Mouse (Mus musculus) hematopoietic stem cell, adult 5-6 weeks (primary cell): ENCODE measurements at regions not wholly inside any gene's neighbourhood (a gene's known extent, or its start where the extent isn't known, plus 50 kb on each side); places are given as distances from the start of the nearest gene placed in this dataset.
"Not testable (repeated sequence)": the region's sequence is repeated elsewhere in the genome, so short reads cannot be mapped to it uniquely, and the experiment has no call there.

Source experiments
- ATAC-seq, 2 experiments: fragments of 125-278 bp in 1 of 2; replicated peaks in 1 of 2; 2 replicates each; pipeline ENCODE4 v1.8.0; 2016 to 2017; ENCODE audit warnings: inconsistent platforms in 2 of 2, mild to moderate bottlenecking in 2 of 2, moderate number of reproducible peaks in 2 of 2, low read depth in 1 of 2, moderate TSS enrichment in 1 of 2; ENCODE audit not compliant: low FRiP score in 2 of 2, poor library complexity in 2 of 2, severe bottlenecking in 2 of 2, insufficient read depth in 1 of 2, low TSS enrichment in 1 of 2

DNA sequence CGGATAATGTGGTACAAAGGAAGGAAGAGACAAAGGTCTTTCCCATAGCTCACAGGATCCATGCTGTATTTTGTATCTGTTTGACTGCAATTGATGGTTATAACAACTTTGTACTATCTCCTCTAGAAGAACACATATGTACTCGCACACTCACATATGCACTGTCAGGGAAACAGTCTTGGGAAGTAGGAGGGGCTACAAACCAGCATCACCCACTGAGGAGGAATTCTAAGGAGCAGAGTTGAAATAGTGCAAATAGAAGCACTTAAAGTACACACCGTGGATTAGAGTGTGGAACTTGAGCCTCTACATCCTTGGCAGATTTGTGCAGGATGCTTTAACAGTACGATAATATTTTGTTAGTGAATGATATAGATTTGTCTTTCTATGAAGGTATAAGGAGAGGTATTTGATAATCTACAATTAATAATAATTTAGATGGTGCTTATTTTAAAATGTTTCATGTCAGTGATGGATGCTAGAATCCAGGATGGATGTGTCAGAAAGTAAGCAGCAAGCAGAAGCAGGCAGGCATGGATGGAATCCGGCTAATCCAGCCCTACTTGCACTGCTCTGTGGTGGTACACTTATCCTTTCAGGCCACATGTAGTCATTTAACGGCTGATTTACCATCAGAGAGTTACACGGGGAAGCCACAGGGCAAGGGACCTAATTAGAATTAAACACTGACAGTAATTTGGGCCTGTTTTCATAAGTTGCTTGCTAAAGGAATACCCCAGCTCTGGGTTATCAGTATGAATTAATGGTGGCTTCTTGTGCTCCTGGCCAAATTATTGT, 223.3 kb downstream of the Cetn3 start:
- ATAC-seq = no peak

DNA sequence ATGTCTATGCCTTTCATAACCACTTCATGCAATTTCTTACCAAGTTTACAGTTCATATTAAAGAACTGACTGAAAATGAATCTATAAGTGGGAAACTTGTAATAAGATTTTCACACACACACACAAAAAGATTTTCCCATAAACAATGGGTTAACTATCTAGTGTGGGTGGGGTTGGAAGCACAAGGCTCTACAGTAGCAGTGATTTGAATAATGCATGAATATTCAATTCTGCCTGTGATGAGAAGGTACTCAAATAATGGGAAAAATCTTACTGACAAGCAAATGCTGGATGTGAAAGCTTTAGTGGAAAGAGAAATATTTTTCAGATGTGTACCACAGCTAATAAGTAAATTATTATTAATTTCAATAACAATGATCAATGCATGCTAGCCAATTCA, 224.3 kb downstream of the Cetn3 start:
- no peak for ATAC-seq

DNA sequence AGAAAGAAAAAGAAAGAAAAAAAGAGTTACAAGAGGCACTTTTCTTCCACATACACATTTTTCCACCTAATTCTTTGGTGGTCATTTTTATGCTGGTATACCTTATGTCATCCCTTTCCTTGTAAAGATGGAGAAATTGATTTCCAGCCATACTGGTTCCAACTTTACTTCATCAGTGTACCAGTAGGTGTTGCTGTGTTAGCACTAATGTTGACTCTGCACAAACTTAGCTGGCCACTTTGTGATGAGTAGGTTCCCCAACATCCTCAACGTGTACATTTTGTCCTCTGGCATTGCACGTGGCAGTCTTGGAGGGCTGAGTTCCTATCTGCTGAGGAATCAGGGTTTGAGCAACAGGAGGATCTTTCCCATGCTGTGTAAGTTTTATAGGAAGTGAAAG, 256.7 kb downstream of the Cetn3 start:
- no peak for ATAC-seq

DNA sequence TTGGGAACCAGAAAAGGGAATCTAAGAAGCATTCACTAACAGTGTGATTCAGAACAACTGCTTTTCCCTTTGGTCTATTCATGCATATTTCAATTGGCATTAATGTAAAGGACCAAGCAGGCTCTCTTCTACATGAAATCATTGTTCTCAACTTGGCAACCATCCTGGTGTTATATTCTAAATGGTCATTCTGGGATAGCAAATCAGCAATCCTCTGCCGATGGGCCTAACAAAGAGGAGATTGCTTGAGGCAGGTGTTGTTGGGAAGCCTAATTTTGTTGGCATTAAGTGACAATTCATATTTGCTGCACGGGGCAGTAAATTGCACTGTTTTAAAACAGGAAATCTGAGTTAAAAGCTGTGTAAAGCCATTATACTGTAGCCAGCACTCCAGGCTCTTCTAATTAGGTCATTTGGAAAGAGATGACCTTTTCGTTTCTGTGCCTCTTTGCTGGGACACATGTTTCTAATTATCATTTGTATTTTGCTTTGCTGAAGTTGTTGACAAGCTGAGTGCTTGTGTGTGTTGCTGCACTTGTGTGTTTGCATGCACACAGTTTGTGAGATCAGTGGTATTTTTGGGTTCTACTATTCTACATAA, 275.4 kb downstream of the Cetn3 start:
- no peak for ATAC-seq

- no peak for ATAC-seq
Measured at GRCm38 (mm10) chr13:82058872-82059271, 276.0 kb downstream of the Cetn3 start.

DNA sequence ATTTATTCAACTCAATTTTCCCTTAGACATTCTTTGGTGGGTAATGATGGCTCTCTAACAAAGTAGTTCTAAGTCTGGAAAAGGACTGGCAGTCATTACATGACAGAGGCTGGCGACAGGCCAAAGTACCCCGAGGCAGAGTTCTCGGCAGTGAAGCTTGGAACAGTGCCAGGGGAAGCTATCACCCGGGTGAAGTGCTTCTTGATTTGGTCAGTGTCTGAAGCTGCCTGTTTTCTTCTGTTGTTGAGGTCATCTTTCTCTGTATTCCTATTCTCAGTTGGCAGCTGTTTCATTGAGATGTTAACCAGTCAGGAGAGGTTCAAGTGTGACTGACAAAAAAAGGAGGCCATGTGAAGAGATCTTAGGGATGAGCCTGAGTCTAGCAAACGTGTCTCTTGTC, 276.6 kb downstream of the Cetn3 start:
- ATAC-seq = no peak

- ATAC-seq = not testable (repeated sequence)
Measured at GRCm38 (mm10) chr13:82063880-82064279, 281.0 kb downstream of the Cetn3 start.

GRCm38 (mm10) chr13:82066174-82066573, 283.3 kb downstream of the Cetn3 start:
- ATAC-seq = no peak

GRCm38 (mm10) chr13:82066674-82067270, 283.9 kb downstream of the Cetn3 start:
- no peak for ATAC-seq

- no peak for ATAC-seq
Measured at GRCm38 (mm10) chr13:82072449-82072848, 289.6 kb downstream of the Cetn3 start.

GRCm38 (mm10) chr13:82073343-82073742, 290.5 kb downstream of the Cetn3 start:
- ATAC-seq = no peak

DNA sequence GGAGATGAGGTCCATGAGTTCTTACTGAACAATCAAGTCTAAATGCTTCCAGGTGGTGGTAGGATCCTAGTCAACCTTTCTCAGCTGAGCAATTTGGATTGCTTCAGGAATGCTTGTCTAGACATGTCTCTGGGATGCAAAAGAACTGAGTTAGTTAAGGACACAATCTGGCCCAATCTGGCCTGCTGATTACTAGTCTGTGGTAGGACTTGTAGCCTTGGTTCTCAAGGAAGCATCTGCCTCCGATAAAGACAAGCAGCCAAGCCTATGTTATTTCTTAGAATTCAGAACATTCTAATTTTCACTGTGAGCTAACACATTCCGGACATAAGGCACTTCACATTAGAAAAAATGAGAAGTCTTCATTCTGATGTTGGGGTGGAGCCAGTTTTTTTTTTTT, 298.5 kb downstream of the Cetn3 start:
- no peak for ATAC-seq

DNA sequence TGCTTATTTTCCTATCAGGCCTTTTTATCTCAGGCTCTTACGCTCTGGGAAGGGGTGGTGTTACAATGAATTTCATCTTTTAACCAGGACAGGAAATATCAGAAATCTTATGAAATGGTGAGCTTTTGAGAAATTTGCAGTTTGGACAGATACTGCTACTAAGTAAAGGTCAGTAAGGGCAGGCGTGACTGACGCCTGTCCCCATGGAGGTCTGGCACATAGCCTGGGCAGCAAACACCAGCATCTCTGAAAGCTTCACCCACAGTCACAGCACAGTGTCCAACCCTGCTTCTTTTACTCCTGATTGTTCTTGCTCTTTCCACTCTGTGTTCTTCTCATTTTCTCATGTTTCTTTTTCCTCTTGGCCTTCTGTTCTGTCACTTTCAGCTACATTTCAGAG, 304.8 kb downstream of the Cetn3 start:
- no peak for ATAC-seq

DNA sequence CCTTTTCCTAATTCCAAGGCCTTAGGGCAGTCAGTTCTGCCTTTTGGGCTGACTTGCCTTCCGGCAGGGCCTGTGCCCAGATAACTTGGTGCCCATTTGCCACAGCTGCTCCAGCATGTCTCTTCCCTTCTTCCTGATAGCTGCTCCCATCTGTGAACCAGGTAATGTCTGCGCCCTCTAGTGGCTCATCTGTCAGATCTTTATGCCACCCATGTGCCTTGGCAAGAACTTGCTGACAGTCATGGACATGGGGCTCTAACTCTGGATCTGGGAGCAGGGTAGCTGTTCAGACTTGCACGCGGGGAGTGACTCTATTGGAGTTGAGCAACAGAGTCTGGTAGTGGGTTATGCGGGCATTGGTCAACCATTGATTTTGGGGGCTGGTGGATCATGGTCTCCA, 309.3 kb downstream of the Cetn3 start:
- no peak for ATAC-seq

- no peak for ATAC-seq
Measured at GRCm38 (mm10) chr13:82106032-82106431, 323.2 kb downstream of the Cetn3 start.

DNA sequence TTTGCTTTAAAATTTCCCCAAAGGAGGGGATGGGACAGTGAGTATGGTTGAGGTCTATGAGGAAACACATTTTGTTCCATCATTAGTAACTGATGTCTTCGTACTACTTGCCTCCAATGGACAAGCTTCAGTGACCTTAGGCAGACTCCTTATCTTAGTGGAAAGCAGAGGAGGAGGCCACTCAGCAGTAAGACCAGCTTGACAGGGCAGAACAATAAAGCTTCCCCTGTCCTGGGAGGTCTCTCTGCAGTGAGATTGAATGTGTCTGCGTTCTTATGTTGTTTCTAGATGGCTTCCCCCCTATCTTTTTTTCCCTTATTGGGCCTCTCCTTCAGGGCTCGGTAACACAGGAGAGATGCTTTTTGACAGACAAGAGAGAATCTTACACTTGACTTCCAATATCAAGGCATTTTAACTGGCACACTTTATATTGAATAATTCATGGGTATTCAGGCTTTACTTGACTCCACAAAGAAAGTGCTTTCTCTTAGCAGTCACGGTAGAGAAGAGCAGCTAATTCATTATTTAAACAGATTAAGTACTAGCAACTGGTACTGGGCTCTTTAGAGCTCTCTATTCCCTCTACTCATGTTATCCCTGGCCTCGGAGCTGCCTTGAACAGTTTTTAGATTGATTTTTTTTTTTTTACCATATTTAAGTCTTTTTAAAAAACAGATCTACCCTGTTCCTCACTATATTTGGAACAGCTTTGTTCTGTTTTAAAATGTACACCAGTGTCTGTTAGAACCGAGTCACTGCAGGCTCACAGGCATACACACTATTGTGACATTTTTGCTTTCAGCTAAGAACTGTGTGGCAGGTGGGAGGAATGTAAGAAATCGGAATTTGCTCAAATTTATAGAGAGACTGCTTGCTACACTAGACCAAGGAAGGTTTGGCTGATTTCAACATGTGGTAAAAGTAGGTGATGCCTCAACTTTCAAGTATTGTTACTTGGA, 347.2 kb downstream of the Cetn3 start:
- ATAC-seq = no peak
